Mouse (Mus musculus) E14TG2a.4 (cell line): ENCODE measurements around the gene Gpr39.

Source experiments
- H3K27me3 ChIP-seq: 2 replicates; pipeline ENCODE4 v1.6.1; 2014; ENCODE audit warnings: low read length, control low read depth; ENCODE audit not compliant: insufficient read depth
- H3K36me3 ChIP-seq: 2 replicates; pipeline ENCODE4 v1.6.1; 2014; ENCODE audit warnings: low read length, control low read depth; ENCODE audit not compliant: insufficient read depth
- H3K4me1 ChIP-seq: replicated peaks from 2 replicates; pipeline ENCODE4 v1.6.1; 2014; ENCODE audit warnings: low read depth, low read length, control low read depth
- H3K4me3 ChIP-seq: replicated peaks from 2 replicates; pipeline ENCODE4 v1.5.1; 2014; ENCODE audit warnings: mild to moderate bottlenecking, low read length
- H3K9me3 ChIP-seq: 2 replicates; pipeline ENCODE4 v1.6.1; 2014; ENCODE audit warnings: low read length, control low read depth
- CTCF ChIP-seq: conservative IDR thresholded peaks from 2 replicates; pipeline ENCODE4 v1.5.1; 2014; ENCODE audit warnings: low read length
- NANOG ChIP-seq: IDR thresholded peaks from 2 replicates; pipeline ENCODE4 v1.6.1; 2014; ENCODE audit warnings: borderline replicate concordance, low read length, mixed read lengths
- POU5F1 ChIP-seq: IDR thresholded peaks from 2 replicates; pipeline ENCODE4 v1.6.1; 2014; ENCODE audit warnings: low read length, borderline replicate concordance

The Gpr39 gene

DNA sequence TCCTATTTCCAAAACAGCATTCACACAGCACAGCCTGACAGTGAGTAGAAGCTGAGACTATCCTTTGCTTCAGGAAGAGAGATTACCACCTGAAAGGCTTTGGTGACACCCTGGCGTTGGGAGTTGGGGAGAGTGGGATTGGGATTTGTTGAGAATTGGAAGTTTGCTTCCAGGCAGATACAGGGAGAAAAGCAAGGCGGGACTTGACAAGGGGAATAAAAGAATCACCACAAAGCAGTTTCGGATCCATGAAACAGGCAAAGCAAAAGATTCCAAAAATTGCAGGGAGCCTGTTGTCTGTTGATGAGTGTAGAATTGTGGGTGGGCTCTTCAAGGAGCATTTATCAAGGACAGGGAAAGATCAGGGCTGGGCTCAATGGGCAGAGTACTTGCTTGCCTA is 38.5 kb downstream of the Gpr39 start:
- no peak overlapping the region for H3K4me3 ChIP-seq
- H3K4me1 ChIP-seq: peaks cover 27% of the 10 kb centered on the region
- no peaks in the 10 kb centered on the region for H3K27me3 ChIP-seq
- no peak for TF ChIP-seq POU5F1
- TF ChIP-seq CTCF: no peak
- TF ChIP-seq NANOG: peak; percentile 99
- H3K36me3 ChIP-seq: no peaks in the 10 kb centered on the region
- no peaks in the 10 kb centered on the region for H3K9me3 ChIP-seq

DNA sequence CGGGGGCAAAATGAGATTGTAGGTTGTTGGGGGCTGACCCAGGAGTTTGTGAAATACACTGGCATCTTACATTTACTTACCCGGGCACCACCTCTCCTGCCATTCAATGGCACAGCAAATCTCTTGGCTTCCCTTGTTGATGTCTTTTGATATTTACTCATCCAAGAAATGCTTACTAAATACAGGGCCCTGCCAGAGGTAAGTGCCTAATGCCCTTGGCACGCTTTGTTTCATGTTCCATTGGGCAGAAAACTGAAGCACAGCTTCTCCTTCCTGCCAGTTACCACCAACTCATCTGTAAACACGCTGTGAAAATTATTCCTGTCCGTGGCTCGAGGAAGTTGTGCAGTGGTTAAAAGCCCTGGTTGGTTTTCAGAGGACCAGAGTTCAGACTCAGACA is 39.4 kb downstream of the Gpr39 start:
- H3K4me3 ChIP-seq: no peak overlapping the region
- H3K9me3 ChIP-seq: no peaks in the 10 kb centered on the region
- no peaks in the 10 kb centered on the region for H3K36me3 ChIP-seq
- no peaks in the 10 kb centered on the region for H3K27me3 ChIP-seq
- peaks cover 27% of the 10 kb centered on the region for H3K4me1 ChIP-seq
- TF ChIP-seq POU5F1 (no peak), NANOG (no peak)

DNA sequence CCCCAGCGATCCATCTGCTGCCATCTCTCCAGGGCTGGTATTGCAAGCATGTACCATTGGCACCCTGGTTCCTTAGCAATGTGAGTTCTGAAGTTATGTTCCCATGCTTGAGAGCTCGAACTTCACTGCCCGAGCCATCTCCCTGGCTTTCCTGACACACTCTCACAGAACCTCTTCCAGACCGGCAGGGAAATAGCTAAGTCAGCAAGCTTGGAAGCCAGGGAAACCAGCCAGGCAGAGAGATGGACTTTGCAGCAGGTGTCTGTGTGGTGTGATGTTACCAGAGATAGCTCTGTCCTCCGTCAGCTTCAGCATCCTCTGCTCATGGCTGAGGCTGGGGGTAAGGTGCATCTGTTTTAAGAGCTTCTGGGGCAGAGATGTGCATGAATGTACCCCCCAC is 41.1 kb downstream of the Gpr39 start:
- Histone ChIP-seq H3K4me1 (peaks cover 27% of the 10 kb centered on the region), H3K36me3 (no peaks in the 10 kb centered on the region), H3K4me3 (no peak overlapping the region), H3K9me3 (no peaks in the 10 kb centered on the region), H3K27me3 (no peaks in the 10 kb centered on the region)
- TF ChIP-seq NANOG: no peak
- TF ChIP-seq POU5F1: no peak
- TF ChIP-seq CTCF: no peak

DNA sequence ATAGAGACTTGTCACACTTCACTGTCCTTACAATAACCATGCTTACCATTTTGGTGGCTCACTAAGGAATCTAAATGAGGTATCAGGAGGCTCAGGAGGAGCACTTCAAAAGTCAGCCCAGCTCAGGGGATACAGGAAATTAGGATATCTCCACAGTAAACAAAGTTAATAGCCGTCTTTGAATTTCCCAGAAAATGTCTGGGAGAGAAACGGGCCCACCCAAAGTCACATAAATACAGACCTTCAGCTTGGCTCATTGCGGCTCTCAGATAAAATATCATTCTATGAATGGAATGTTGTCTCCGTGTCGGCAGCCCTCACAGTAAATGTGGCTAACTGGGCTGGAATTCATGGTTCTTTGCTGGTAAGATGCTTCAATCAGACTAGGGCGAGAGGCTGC is 42.3 kb downstream of the Gpr39 start:
- no peak for TF ChIP-seq POU5F1

DNA sequence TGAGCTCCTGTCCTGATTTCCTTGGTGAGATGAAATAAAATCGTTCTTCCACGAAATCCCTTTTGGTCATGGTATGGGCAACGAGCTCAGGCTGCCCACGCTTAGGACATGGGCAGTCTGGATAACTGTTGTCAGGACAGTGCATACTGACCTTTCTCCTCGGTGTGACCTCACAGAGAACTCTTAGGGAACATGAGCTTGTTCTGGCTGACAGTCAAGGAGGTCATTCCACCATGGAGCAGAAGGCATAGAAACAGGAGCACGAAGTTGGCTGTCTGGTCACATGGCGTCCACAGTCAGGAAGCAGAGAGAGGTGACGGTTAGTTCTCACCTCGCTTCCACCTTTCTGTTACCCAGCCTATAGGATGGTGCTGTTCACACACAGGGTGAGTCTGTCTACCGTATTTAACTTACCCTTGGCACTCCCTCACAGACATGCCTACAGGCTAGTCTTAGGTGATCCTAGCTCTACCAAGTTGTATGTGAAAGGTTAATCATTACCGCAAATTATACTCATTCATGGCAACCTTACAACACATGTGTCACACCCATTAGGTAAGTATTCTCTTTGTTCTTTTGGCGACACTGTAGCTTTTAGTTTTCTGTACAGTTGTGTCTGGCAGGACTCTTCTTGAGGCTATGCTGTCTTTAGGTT is 44.4 kb downstream of the Gpr39 start:
- TF ChIP-seq CTCF (no peak), POU5F1 (no peak), NANOG (no peak)
- peaks cover 6% of the 10 kb centered on the region for H3K4me1 ChIP-seq

More for the DNA sequence above, 42.3 kb downstream of the Gpr39 start:
- H3K9me3 ChIP-seq: no peaks in the 10 kb centered on the region
- H3K4me1 ChIP-seq: peaks cover 26% of the 10 kb centered on the region
- no peak overlapping the region for H3K4me3 ChIP-seq
- no peaks in the 10 kb centered on the region for H3K27me3 ChIP-seq
- no peaks in the 10 kb centered on the region for H3K36me3 ChIP-seq

DNA sequence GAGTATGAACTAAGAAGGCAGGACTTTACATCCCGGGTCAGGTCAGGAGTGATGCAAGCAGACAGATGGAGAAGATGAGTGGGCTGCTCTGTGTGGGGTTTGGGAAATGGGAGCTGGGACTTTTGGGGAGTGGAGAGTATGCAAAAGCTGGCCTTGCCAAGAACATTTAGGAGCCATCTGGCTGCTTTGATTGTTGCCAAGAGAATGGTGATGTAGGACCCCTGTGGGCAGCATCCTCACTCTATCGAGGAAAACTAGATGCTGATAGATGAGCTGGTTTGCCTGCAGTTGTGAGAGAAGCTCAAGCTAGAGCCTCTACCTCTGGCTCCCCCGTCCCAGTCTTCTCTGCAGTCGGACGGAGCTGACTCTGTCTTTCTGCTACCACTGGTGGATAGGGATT is 47.5 kb downstream of the Gpr39 start:
- Histone ChIP-seq H3K4me1 (peaks cover 3% of the 10 kb centered on the region), H3K9me3 (no peaks in the 10 kb centered on the region), H3K36me3 (no peaks in the 10 kb centered on the region), H3K4me3 (no peak overlapping the region), H3K27me3 (no peaks in the 10 kb centered on the region)
- TF ChIP-seq CTCF (no peak), POU5F1 (no peak), NANOG (no peak)

More for the DNA sequence above, 44.4 kb downstream of the Gpr39 start:
- H3K36me3 ChIP-seq: no peaks in the 10 kb centered on the region
- H3K27me3 ChIP-seq: no peaks in the 10 kb centered on the region
- H3K4me3 ChIP-seq: no peak overlapping the region
- no peaks in the 10 kb centered on the region for H3K9me3 ChIP-seq

DNA sequence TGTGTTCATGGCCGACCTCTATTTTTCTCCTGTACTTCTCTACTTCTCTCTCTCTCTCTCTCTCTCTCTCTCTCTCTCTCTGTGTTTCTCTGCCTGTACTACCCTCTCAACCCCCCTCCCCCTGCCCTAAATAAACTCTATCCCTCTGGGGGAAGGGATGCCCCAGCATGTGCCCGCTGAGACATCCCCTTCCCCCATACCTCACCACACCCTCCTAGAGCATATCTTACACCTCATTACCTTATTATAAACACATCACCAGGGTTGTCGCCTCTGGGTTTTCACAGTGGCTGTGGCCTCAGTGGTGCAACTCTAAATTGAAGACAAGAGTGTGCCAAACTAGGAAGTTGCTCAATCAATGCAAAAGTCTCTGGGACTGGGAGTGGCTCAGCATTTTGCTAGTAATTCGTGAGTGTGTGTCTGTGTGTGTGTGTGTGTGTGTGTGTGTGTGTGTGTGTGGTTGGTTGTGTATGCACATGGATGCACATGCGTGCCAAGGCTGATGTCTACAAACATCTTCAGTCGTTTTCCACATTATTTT is 52.3 kb downstream of the Gpr39 start:
- Histone ChIP-seq H3K9me3 (no peaks in the 10 kb centered on the region), H3K4me3 (no peak overlapping the region), H3K4me1 (peaks cover 18% of the 10 kb centered on the region), H3K36me3 (no peaks in the 10 kb centered on the region), H3K27me3 (no peaks in the 10 kb centered on the region)
- no peak for TF ChIP-seq POU5F1

DNA sequence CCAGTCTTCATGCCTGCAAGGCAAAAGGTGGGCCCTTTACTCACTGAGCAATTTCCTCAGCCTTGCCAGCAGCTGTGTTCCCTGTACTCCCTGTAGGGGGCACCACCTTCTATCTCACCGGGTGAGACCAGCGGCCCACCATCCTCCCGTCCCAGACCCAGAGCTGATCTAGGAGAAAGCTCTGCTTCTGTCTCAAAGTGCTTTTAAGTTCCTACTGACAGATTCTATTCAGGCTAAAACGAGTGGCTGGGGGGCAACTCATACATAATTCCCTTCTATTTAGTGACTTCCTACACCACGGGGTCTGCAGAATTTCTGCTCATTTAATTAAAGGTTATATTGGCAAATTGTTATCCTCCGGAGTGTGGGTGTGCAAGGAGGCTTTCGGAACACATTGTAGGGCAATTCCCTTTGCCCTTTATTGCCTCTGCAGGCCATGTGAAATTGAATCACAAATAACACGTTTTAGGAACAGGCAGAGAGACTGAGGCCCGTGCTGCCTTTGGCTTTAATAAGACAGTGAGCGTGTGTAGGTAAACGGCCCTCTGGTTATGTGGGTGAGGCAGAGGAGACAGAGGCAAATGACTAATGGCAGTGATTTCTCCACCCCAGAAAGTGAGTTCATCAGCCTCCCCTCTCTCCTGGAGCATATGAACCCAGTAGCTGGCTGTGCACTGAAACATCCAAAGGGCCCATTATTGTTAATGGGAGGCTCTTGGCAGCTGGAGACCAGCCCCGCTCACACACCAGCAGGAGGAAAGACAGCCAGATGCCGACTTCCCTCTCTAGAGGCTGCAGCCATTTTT is 53.1 kb downstream of the Gpr39 start:
- H3K27me3 ChIP-seq: no peaks in the 10 kb centered on the region
- H3K4me1 ChIP-seq: peaks cover 18% of the 10 kb centered on the region
- no peaks in the 10 kb centered on the region for H3K36me3 ChIP-seq
- no peak overlapping the region for H3K4me3 ChIP-seq
- TF ChIP-seq POU5F1 (no peak), CTCF (peak; percentile 66)
- no peaks in the 10 kb centered on the region for H3K9me3 ChIP-seq

DNA sequence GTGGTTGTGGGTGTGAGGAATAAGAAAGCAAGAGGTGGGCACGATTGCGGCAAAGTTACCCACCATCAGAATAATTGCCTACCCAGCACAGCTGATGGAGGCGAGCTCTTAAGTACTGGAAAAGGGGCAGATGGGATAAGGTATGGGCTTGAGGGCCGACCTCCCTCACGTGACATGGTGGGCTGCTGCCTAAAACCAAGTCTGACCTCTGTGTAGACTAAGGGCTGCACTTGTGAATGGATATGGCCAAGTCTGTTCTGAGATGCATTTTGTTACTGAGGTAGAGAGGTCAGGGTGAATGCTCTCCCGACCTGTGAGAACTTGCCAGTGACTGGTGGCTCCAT is 53.7 kb downstream of the Gpr39 start:
- H3K27me3 ChIP-seq: no peaks in the 10 kb centered on the region
- H3K36me3 ChIP-seq: no peaks in the 10 kb centered on the region
- no peaks in the 10 kb centered on the region for H3K9me3 ChIP-seq
- peaks cover 18% of the 10 kb centered on the region for H3K4me1 ChIP-seq
- TF ChIP-seq POU5F1 (no peak), CTCF (no peak), NANOG (no peak)
- no peak overlapping the region for H3K4me3 ChIP-seq
